Mouse (Mus musculus): ENCODE measurements around the gene Atg101. TPM values are rescaled to one million over a fixed set of nuclear protein-coding genes. Genes with fewer than 3 reads are reported as not detected.

The Atg101 gene
- polyA plus RNA-seq, 1 experiment = 58.9 TPM

DNA sequence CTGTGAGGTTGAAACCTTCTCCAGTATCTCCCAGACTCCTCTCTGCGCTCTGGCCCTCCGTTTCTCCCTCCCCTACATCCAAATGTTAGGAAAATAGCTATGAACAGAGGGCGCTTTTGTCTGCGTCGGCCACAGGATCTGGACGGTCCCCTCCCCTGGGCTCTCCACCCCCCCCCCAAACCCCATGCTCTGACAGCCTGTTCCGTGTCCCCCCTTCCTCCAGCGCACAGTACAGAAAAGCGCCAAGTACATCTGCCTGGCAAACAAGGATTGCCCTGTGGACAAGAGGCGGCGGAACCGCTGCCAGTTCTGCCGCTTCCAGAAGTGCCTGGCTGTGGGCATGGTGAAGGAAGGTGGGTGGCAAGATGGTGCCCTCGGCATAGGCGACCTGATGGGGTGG is 12.6 kb upstream of the Atg101 start:
- TF ChIP-seq CTCF (IDR thresholded peaks at IDR 0.05; ENCODE audit: borderline replicate concordance, extremely low read depth, insufficient read depth, insufficient read length) (no peak), POLR2A (IDR thresholded peaks at IDR 0.05; ENCODE audit: borderline replicate concordance, extremely low read depth, insufficient read depth, insufficient read length, poor library complexity, severe bottlenecking) (no peak)
- peak; percentile 20 for DNase-seq (ENCODE audit: low read depth)

GRCm38 (mm10) chr15:101274380-101274779 is 9.7 kb upstream of the Atg101 start:
- DNase-seq (ENCODE audit: low read depth) = no peak
- TF ChIP-seq CTCF (IDR thresholded peaks at IDR 0.05; ENCODE audit: borderline replicate concordance, extremely low read depth, insufficient read depth, insufficient read length) (no peak), POLR2A (IDR thresholded peaks at IDR 0.05; ENCODE audit: borderline replicate concordance, extremely low read depth, insufficient read depth, insufficient read length, poor library complexity, severe bottlenecking) (no peak)

DNA sequence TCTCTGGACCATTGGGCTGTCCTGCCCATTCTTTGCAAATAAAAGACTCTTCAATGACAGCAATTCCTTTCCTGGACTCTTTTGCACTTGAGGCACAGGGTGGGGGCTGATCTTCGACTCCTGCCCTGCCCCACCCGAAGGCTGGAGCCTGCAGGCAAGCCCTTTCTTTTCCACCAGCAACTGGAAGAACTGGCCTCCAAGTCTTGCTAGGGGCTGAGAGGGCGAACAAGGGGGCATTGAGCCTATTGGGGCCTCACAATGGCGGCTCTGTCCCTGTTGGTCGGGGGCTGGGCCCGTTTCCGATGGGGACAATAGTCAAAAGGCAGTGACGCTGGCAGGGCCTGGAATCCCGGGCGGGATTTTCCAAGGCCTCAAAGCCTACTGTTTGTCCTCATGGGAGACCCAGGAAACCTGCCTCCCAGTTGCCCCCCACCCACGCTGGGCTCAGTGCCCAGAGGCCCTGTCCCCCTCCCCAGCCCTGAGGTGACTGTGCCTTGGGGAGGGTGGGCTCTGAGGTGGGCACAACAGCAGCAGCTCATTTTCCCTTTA is 6.6 kb upstream of the Atg101 start:
- peak; percentile 74 for DNase-seq (ENCODE audit: low read depth)
- TF ChIP-seq POLR2A (IDR thresholded peaks at IDR 0.05; ENCODE audit: borderline replicate concordance, extremely low read depth, insufficient read depth, insufficient read length, poor library complexity, severe bottlenecking) = no peak
- no peak for TF ChIP-seq CTCF (IDR thresholded peaks at IDR 0.05; ENCODE audit: borderline replicate concordance, extremely low read depth, insufficient read depth, insufficient read length)

DNA sequence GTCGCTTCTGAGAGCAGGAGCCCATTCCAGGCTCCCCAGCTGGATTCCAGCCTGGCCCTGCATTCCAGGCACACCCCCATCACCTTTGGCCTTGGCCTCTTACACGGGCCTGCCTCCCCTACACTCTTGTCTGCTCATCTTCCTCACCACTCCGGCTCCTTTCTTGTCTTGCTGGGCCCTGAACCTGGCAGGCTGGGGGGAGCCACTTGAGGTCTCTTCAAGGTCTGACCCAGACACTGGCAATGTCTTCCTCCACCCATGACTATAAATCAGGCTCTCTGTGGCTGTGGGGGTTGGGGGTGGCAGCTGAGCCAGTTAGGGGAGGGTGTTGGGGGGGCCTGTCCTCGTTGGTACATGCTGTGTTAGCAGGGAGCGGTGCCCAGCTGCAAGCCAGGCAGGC is 5.5 kb upstream of the Atg101 start:
- TF ChIP-seq POLR2A (IDR thresholded peaks at IDR 0.05; ENCODE audit: borderline replicate concordance, extremely low read depth, insufficient read depth, insufficient read length, poor library complexity, severe bottlenecking) = no peak
- no peak for TF ChIP-seq CTCF (IDR thresholded peaks at IDR 0.05; ENCODE audit: borderline replicate concordance, extremely low read depth, insufficient read depth, insufficient read length)
- DNase-seq (ENCODE audit: low read depth) = no peak

- DNase-seq (ENCODE audit: low read depth) = no peak
- TF ChIP-seq POLR2A (IDR thresholded peaks at IDR 0.05; ENCODE audit: borderline replicate concordance, extremely low read depth, insufficient read depth, insufficient read length, poor library complexity, severe bottlenecking) (no peak), CTCF (IDR thresholded peaks at IDR 0.05; ENCODE audit: borderline replicate concordance, extremely low read depth, insufficient read depth, insufficient read length) (no peak)
Measured at GRCm38 (mm10) chr15:101279430-101279999, 4.6 kb upstream of the Atg101 start.

GRCm38 (mm10) chr15:101282471-101282870 is 1.6 kb upstream of the Atg101 start:
- DNase-seq (ENCODE audit: low read depth) = no peak
- TF ChIP-seq CTCF (IDR thresholded peaks at IDR 0.05; ENCODE audit: borderline replicate concordance, extremely low read depth, insufficient read depth, insufficient read length) (no peak), POLR2A (IDR thresholded peaks at IDR 0.05; ENCODE audit: borderline replicate concordance, extremely low read depth, insufficient read depth, insufficient read length, poor library complexity, severe bottlenecking) (no peak)

GRCm38 (mm10) chr15:101283183-101283910 is 725 bp upstream of the Atg101 start:
- DNase-seq (ENCODE audit: low read depth) = peak; percentile 91
- no peak for TF ChIP-seq POLR2A (IDR thresholded peaks at IDR 0.05; ENCODE audit: borderline replicate concordance, extremely low read depth, insufficient read depth, insufficient read length, poor library complexity, severe bottlenecking)
- TF ChIP-seq CTCF (IDR thresholded peaks at IDR 0.05; ENCODE audit: borderline replicate concordance, extremely low read depth, insufficient read depth, insufficient read length) = peak; percentile 77; the same call in 1 of the 2 replicates

DNA sequence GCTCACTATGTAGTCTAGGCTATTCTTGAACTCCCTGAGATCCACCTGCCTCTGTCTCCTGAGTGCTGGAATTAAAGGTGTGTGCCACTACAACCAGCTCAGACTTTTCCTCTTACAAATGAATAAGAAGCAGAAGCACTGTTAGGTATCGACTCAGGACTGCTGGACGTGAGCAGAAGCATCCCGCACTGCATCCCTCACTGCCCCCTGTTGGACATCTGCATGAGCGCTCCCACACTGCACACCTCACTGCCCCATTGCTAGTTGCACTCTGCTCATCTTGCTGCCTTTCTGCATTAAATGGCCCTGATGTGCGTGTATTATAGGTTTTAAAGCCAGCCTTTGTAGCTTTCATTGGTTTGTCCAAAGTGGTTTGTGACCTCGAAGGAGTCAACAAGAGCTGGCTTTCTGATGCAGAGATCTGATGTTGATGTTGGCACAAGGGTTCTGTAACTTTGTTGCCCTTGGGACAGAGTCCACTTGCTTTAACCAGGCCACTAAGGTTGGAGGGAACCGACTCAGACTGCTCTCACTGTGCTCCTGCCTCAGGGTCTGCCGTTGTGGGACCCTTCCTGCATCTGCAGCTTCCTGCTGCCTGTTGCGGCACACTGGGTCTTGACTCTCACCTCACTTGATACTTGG is 2.2 kb downstream of the Atg101 start:
- peak; percentile 9 for DNase-seq (ENCODE audit: low read depth)
- TF ChIP-seq POLR2A (IDR thresholded peaks at IDR 0.05; ENCODE audit: borderline replicate concordance, extremely low read depth, insufficient read depth, insufficient read length, poor library complexity, severe bottlenecking) (no peak), CTCF (IDR thresholded peaks at IDR 0.05; ENCODE audit: borderline replicate concordance, extremely low read depth, insufficient read depth, insufficient read length) (peak; percentile 44; the same call in 1 of the 2 replicates)

- TF ChIP-seq POLR2A (IDR thresholded peaks at IDR 0.05; ENCODE audit: borderline replicate concordance, extremely low read depth, insufficient read depth, insufficient read length, poor library complexity, severe bottlenecking) (no peak), CTCF (IDR thresholded peaks at IDR 0.05; ENCODE audit: borderline replicate concordance, extremely low read depth, insufficient read depth, insufficient read length) (no peak)
- no peak for DNase-seq (ENCODE audit: low read depth)
Measured at GRCm38 (mm10) chr15:101287361-101287760, 3.3 kb downstream of the Atg101 start.

GRCm38 (mm10) chr15:101290354-101290753 is 6.3 kb downstream of the Atg101 start:
- DNase-seq (ENCODE audit: low read depth) = no peak
- TF ChIP-seq POLR2A (IDR thresholded peaks at IDR 0.05; ENCODE audit: borderline replicate concordance, extremely low read depth, insufficient read depth, insufficient read length, poor library complexity, severe bottlenecking) (no peak), CTCF (IDR thresholded peaks at IDR 0.05; ENCODE audit: borderline replicate concordance, extremely low read depth, insufficient read depth, insufficient read length) (no peak)

DNA sequence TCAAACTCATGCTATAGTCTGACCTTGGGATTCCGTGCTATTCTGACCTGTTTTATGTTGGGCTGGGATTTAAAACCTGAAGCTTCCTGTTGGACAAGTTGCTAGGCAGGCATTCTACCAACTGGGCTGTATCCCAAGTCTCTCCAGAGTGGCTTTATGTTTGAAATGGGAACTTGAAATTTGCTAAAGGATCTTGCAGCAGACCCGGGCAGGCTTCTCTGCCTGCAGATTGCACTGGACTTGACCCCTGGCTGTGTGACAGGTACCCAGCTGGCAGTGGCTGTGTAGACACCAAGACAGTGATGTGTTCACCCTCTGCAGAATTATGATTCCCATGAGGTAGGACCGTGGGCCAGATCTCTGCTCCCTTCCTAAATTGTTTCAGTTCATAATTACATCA is 7.9 kb downstream of the Atg101 start:
- DNase-seq (ENCODE audit: low read depth) = no peak
- no peak for TF ChIP-seq POLR2A (IDR thresholded peaks at IDR 0.05; ENCODE audit: borderline replicate concordance, extremely low read depth, insufficient read depth, insufficient read length, poor library complexity, severe bottlenecking)
- TF ChIP-seq CTCF (IDR thresholded peaks at IDR 0.05; ENCODE audit: borderline replicate concordance, extremely low read depth, insufficient read depth, insufficient read length) = no peak

Measured in brain, embryonic 14.5 days (tissue).